Mouse (Mus musculus) cerebellum, adult (tissue): ENCODE results near the gene Atp7a.
"Not testable (repeated sequence)": the region's sequence is repeated elsewhere in the genome, so short reads cannot be mapped to it uniquely, and the experiment has no call there.

Experiments
- ATAC-seq: cut with Nextera tagmentation; 2 replicates; pipeline ENCODE4 v1.9.2; 2017; ENCODE audit warnings: mild to moderate bottlenecking, moderate library complexity, mixed read lengths; ENCODE audit not compliant: insufficient number of reproducible peaks, low FRiP score, low TSS enrichment

Gene Atp7a

GRCm38 (mm10) chrX:106077858-106078257 is 50.8 kb downstream of the Atp7a start:
- ATAC-seq: not testable (repeated sequence)

GRCm38 (mm10) chrX:106080811-106081443 is 53.9 kb downstream of the Atp7a start:
- ATAC-seq: no peak

DNA sequence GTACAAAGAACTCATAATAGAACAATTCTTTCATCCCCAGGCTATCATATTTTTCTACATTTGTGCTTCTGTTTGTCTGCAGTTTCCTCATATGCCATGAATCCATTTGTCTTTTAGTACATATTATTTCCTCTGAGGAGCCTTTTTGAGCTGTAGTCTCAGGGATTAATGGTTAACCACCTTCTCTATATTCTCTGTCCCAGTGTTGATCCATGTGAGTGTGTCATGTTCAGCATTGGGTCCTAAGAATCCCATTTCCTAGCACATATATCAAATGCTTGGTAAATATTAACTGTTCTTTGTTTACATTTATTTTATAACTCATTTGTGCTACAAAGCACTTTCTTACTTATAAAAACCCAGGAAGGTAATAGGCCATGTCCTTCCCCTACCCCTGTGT is 55.4 kb downstream of the Atp7a start:
- no peak for ATAC-seq

DNA sequence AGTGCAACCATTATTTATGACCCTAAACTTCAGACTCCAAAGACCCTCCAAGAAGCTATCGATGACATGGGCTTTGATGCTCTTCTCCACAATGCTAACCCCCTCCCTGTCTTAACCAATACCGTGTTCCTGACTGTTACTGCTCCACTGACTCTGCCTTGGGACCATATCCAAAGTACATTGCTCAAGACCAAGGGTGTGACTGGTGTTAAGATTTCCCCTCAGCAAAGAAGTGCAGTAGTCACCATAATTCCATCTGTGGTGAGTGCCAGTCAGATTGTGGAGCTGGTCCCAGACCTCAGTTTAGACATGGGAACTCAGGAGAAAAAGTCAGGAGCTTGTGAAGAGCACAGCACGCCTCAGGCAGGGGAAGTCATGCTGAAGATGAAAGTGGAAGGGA is 58.1 kb downstream of the Atp7a start:
- ATAC-seq: no peak

DNA sequence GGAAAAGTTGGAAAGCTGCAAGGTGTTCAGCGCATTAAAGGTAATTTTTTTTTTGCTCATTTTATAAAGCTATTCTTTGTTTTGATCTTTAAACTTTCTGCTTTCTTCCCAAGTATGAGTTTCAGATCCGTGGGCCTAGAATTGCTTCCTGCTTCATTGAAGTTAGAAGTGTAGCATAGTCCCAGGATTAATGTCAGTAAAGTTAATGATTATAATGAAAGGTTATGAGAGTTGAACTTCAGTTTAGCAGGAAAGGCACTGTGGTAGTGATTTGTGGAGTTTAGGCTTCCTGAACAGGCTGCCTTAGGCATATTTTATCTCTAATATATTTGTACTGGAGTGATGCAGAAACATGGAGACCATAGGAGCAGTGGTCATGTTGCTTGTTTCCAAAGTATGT is 58.5 kb downstream of the Atp7a start:
- no peak for ATAC-seq

- ATAC-seq: no peak
Measured at GRCm38 (mm10) chrX:106092939-106093338, 65.9 kb downstream of the Atp7a start.

DNA sequence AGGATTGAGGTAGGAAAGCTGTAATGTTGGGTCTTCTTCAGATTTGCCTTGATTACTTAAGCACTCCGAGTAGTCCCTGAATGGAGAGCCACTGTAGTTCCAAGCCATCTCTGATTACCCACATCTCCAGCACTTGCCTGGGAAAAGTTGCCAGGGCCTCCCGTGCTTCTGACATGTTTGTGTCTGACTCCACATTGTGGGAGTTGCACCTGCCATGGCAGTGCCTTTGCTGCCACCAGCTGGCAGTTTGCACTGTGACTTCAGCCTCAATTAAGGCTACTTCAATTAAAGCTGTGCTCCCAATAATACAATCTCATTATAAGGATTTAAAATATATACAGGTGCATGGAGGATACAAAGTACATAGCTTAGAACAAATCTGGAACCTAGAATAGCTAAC is 78.4 kb downstream of the Atp7a start:
- no peak for ATAC-seq

DNA sequence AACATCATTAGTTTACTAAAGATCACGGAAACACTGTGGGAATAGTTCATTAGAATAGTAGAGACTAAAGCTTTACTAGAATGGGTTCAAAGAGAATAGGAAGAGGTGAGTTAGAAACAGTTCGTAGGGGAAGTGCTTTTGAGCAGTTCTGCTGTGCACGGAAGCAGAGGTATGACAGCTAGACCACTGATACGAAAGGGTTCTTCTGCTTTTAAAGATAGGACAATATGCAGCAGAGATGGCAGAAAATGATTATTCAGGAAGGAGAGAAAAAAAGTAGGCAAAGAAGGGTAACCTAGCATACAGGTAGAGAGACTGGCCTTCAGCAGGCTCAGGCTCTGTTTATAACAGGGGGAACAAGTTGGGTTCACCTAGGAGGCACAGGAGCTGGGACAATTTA is 86.8 kb downstream of the Atp7a start:
- ATAC-seq: no peak

DNA sequence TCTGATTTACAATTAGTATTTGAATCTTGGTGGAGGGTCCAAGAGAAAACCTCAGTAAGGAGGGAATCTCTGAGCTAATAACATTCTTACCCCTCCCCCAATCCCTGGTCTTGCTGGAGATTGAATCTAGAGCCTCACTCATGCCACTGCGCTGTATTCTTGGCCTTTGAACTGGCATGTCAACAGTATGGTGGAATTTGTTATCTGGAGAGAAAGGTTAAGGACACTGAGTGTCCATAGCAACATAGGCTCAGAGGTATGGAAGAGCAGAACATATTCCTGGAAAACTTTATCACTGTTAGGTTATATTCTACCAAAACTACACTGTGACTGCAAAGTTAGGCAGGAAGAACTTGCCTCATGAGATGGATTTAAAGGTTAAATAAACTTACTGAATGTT is 87.6 kb downstream of the Atp7a start:
- ATAC-seq: no peak

DNA sequence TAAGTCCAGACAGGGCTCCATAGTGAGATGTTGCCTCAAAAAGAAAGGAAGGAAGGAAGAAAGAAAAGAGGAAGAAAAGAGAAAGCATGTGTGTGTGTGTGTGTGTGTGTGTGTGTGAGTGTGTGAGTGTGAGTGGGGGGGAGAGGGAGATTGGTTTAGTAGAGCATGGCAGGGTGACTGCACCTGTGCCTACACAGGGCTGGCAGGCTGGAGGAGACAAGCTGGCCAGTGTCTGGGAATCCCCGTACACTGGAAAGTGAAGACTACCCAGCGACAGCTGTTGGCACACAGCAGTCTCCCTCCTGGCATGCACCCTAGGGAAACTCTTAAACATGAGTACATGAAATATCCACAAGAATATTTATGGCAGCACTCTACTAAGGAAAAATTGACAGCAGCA is 95.7 kb downstream of the Atp7a start:
- no peak for ATAC-seq

- ATAC-seq: no peak
Measured at GRCm38 (mm10) chrX:106128283-106128682, 101.2 kb downstream of the Atp7a start.

GRCm38 (mm10) chrX:106129877-106130276 is 102.8 kb downstream of the Atp7a start:
- no peak for ATAC-seq

DNA sequence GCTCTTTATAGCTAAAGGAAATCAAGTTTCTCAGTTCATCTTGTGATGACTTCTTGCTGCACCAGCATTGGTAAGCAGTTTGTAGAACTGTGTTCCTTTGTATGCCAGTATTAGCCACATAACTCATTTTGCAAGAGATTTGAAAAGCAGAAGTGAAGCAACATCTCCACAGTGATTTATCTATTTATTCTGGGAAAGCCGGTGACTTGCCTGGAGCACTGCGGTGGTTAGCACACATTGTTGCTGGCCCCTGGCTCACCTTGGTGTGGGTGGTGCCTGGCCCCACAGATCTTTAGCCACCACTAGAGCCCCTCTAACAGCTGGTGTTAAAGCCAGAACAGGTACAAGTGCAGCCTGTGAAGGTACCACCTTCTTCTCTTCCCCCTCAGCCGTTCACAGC is 107.8 kb downstream of the Atp7a start:
- ATAC-seq: no peak

DNA sequence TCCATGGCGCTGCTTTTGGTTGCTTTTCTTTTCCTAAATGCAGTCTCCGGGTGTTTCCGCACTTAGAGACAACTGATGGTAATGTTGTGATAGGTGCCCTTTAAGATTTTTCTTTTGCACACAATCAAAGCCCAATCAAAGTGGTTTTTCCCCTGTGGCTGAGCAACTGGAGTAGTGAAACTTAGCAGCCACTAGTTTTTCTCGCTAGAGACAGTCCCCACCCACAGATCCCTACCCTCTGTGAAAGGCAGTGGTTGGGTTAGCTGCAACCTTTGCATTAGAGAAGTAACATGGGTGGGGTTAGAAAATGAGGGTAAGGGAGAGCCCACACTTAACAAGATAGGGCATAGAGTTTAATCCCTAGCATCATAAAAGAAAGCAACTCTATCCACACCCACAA is 108.4 kb downstream of the Atp7a start:
- no peak for ATAC-seq

- no peak for ATAC-seq
Measured at GRCm38 (mm10) chrX:106135916-106136575, 109.0 kb downstream of the Atp7a start.

- no peak for ATAC-seq
Measured at GRCm38 (mm10) chrX:106139309-106140070, 112.4 kb downstream of the Atp7a start.

GRCm38 (mm10) chrX:106142936-106143335 is 115.9 kb downstream of the Atp7a start, which contains the start of gene Tlr13:
Gene Tlr13, plus strand, starts transcription at chrX:106143204.
- ATAC-seq: no peak

DNA sequence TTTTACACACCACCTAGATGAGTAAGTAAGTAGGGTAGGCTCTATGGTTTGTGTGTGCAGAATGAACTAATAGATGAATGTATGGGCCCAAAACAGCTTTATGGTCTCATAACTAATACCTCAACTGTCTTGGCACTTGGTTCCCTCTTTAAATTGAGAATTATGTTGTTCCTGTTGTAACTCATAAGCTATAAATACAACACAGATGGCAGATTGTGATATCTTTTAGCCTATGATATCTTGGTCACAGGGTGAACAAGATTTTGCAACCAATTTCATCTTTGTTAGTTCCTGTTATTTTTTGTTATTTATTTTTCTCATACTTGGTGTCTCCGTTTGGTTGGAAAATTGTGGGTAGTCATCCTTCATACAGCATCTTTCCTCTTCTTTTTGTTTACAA is 121.1 kb downstream of the Atp7a start:
- ATAC-seq: no peak

DNA sequence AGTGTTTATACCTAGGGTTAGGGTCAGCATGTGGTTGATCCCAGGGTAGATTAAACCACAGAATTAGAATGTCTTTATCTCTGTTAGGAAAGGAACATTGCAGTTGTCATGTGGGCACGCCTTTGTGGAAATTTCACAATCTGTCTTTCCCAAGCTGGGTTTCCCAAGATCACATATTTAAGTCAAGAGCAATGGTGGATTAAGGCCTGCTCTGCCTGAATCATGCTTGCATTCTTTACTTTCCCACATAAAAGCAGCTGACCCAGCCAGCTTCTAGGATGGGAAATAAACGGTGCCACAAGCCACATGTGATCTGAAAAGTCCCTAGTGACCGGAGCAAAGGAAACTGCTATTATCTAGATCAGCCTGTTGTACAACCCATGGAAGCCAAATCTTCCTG is 122.4 kb downstream of the Atp7a start:
- no peak for ATAC-seq

- ATAC-seq: no peak
Measured at GRCm38 (mm10) chrX:106154180-106154586, 127.1 kb downstream of the Atp7a start.

- no peak for ATAC-seq
Measured at GRCm38 (mm10) chrX:106155892-106156291, 128.8 kb downstream of the Atp7a start.

GRCm38 (mm10) chrX:106163995-106164394 is 136.9 kb downstream of the Atp7a start:
- no peak for ATAC-seq
